Mouse (Mus musculus) erythroid progenitor cell, adult 5-6 weeks (primary cell): Measurements from ENCODE around the gene Inpp5b. TPM values are rescaled to one million over a fixed set of nuclear protein-coding genes. Genes with fewer than 3 reads are reported as not detected.

Experiments
- ATAC-seq: replicated peaks from 2 replicates; pipeline ENCODE4 v1.8.0; 2016; ENCODE audit warnings: moderate number of reproducible peaks, mild to moderate bottlenecking, moderate TSS enrichment, inconsistent platforms; ENCODE audit not compliant: poor library complexity, low FRiP score, severe bottlenecking
- total RNA-seq, 2 experiments: library from RNA; stranded (forward) in 1 of 2; stranded (reverse) in 1 of 2; fragments of 150-400 nt in 1 of 2; fragments of 186-747, 209-891 nt in 1 of 2; gene quantifications; 2 replicates each; pipeline versions ENCODE4 v1.2.3 to v1.2.4; 2015 to 2017; ENCODE audit warnings: low replicate concordance in 2 of 2

The Inpp5b gene
- total RNA-seq, 2 experiments from 2014 or later: 40.2 to 49.9 TPM

- ATAC-seq: no peak
Measured at GRCm38 (mm10) chr4:124759305-124759811, 17.7 kb downstream of the Inpp5b start.

- ATAC-seq: no peak
Measured at GRCm38 (mm10) chr4:124761201-124761600, 19.6 kb downstream of the Inpp5b start.

- ATAC-seq: no peak
Measured at GRCm38 (mm10) chr4:124762858-124763452, 21.3 kb downstream of the Inpp5b start.

GRCm38 (mm10) chr4:124765802-124766565 is 24.3 kb downstream of the Inpp5b start:
- ATAC-seq: no peak

GRCm38 (mm10) chr4:124766566-124766940 is 24.9 kb downstream of the Inpp5b start:
- ATAC-seq: no peak

GRCm38 (mm10) chr4:124768963-124769591 is 27.4 kb downstream of the Inpp5b start:
- ATAC-seq: peak; percentile 78

- ATAC-seq: no peak
Measured at GRCm38 (mm10) chr4:124770624-124771023, 29.0 kb downstream of the Inpp5b start.

- no peak for ATAC-seq
Measured at GRCm38 (mm10) chr4:124772125-124772524, 30.5 kb downstream of the Inpp5b start.

GRCm38 (mm10) chr4:124773449-124773848 is 31.8 kb downstream of the Inpp5b start:
- ATAC-seq: no peak

- ATAC-seq: peak; percentile 51
Measured at GRCm38 (mm10) chr4:124773995-124774394, 32.3 kb downstream of the Inpp5b start.

- ATAC-seq: peak; percentile 95
Measured at GRCm38 (mm10) chr4:124774429-124774828, 32.8 kb downstream of the Inpp5b start.

GRCm38 (mm10) chr4:124781361-124781760 is 39.7 kb downstream of the Inpp5b start:
- no peak for ATAC-seq

GRCm38 (mm10) chr4:124782395-124782794 is 40.7 kb downstream of the Inpp5b start:
- ATAC-seq: no peak

- ATAC-seq: no peak
Measured at GRCm38 (mm10) chr4:124783937-124784336, 42.3 kb downstream of the Inpp5b start.

GRCm38 (mm10) chr4:124790013-124790412 is 48.4 kb downstream of the Inpp5b start:
- no peak for ATAC-seq

- no peak for ATAC-seq
Measured at GRCm38 (mm10) chr4:124792114-124792513, 50.5 kb downstream of the Inpp5b start.

- no peak for ATAC-seq
Measured at GRCm38 (mm10) chr4:124796141-124796540, 54.5 kb downstream of the Inpp5b start.

- no peak for ATAC-seq
Measured at GRCm38 (mm10) chr4:124796913-124797312, 55.3 kb downstream of the Inpp5b start.

- ATAC-seq: peak; percentile 83
Measured at GRCm38 (mm10) chr4:124801552-124802308, 60.1 kb downstream of the Inpp5b start, which contains the start of gene Mtf1. Mtf1 (plus strand) TSS chr4:124802104.
